Mouse (Mus musculus) heart, embryonic 14.5 days (tissue): ENCODE measurements at regions not wholly inside any gene's neighbourhood (a gene's known extent, or its start where the extent isn't known, plus 50 kb on each side); places are given as distances from the start of the nearest gene placed in this dataset.
A peak's percentile ranks its signal among the peaks of the same experiment; 100 is the strongest.

Source experiments
- ATAC-seq: fragments of 200-750 bp; cut with Nextera tagmentation; 2 replicates; pipeline ENCODE4 v1.8.0; 2017; ENCODE audit warnings: low read depth, moderate TSS enrichment; ENCODE audit not compliant: insufficient number of reproducible peaks, insufficient read depth, low FRiP score
- H3K27ac ChIP-seq, 2 experiments: fragments of 200-500 bp in 1 of 2; fragments of 300-500 bp in 1 of 2; sonication (generic) in 1 of 2; replicated peaks in 1 of 2; 2 replicates each; pipeline ENCODE4 v1.5.1; 2012 to 2014; ENCODE audit warnings: low read depth in 2 of 2, low read length in 2 of 2, control low read depth in 1 of 2, mild to moderate bottlenecking in 1 of 2, mixed read lengths in 1 of 2; ENCODE audit not compliant: control insufficient read depth in 1 of 2, insufficient read depth in 1 of 2
- H3K27me3 ChIP-seq: fragments of 300-500 bp; sonication (generic); 2 replicates; pipeline ENCODE4 v1.6.1; 2014; ENCODE audit warnings: mild to moderate bottlenecking, low read length, control low read depth; ENCODE audit not compliant: control insufficient read depth, insufficient read depth
- H3K36me3 ChIP-seq: fragments of 300-500 bp; sonication (generic); 2 replicates; pipeline ENCODE4 v1.6.1; 2014; ENCODE audit warnings: mild to moderate bottlenecking, control low read depth, low read length, mixed read lengths; ENCODE audit not compliant: control insufficient read depth, insufficient read depth
- H3K4me1 ChIP-seq, 2 experiments: fragments of 200-500 bp in 1 of 2; fragments of 300-500 bp in 1 of 2; sonication (generic) in 1 of 2; 2 replicates each; pipeline ENCODE4 v1.6.1; 2012 to 2014; ENCODE audit warnings: low read length in 2 of 2, control low read depth in 1 of 2, mixed read lengths in 1 of 2; ENCODE audit not compliant: control insufficient read depth in 2 of 2, insufficient read depth in 2 of 2
- H3K4me2 ChIP-seq: fragments of 300-500 bp; sonication (generic); 2 replicates; pipeline ENCODE4 v1.6.1; 2014; ENCODE audit warnings: mild to moderate bottlenecking, low read length
- H3K4me3 ChIP-seq, 2 experiments: fragments of 200-500 bp in 1 of 2; fragments of 300-500 bp in 1 of 2; sonication (generic) in 1 of 2; 2 replicates each; pipeline ENCODE4 v1.5.1; 2012 to 2014; ENCODE audit warnings: low read length in 2 of 2, mild to moderate bottlenecking in 2 of 2, control low read depth in 1 of 2, low read depth in 1 of 2, moderate library complexity in 1 of 2; ENCODE audit not compliant: control insufficient read depth in 1 of 2, insufficient read depth in 1 of 2
- H3K9ac ChIP-seq: fragments of 300-500 bp; sonication (generic); 2 replicates; pipeline ENCODE4 v1.6.1; 2014; ENCODE audit warnings: mild to moderate bottlenecking, low read length
- H3K9me3 ChIP-seq: fragments of 300-500 bp; sonication (generic); 2 replicates; pipeline ENCODE4 v1.6.1; 2016; ENCODE audit warnings: low read length, control low read depth; ENCODE audit not compliant: control insufficient read depth
- WGBS: fragments of 180-500 bp; shearing (Covaris S2); extraction: QIAGEN DNeasy Blood & Tissue Kit; methylation state at CpG from one replicate; pipeline ENCODE4 v1.1.7; 2014; 5-methylcytosine and 5-hydroxymethylcytosine counted together

- H3K4me3 ChIP-seq, result no peak overlapping the region
- no peaks in the 10 kb centered on the region for H3K36me3 ChIP-seq
- ATAC-seq, result no peak
- H3K4me1 ChIP-seq, result no peaks in the 10 kb centered on the region
- H3K27ac ChIP-seq, result no peak overlapping the region
- H3K9ac ChIP-seq, result no peak overlapping the region
- H3K27me3 ChIP-seq, result no peaks in the 10 kb centered on the region
- no peak overlapping the region for H3K4me2 ChIP-seq
- WGBS, result 71% methylated on average over 1 of the region's 1 CpGs
- H3K9me3 ChIP-seq, result no peaks in the 10 kb centered on the region
Measured at GRCm38 (mm10) chr2:179291046-179291563, 151.1 kb upstream of the Cdh4 start.

DNA sequence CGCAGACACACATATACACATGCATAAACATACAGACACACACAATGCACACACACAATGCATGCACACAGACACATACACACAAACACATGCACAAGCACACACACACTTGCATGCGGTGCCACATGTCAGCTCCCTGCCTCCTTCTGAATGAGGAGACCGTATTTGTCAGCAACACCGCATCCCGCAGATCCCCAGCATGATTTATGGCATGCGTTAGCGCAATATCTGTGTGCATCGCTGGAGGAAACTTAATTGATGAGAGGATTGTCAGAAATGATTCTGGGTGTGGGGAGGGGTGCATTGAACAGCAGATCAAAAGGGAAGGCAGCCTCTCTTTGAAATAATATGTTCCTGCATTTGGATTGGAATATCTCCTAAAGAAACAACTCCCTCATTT, 150.3 kb upstream of the Cdh4 start:
- 90% methylated on average over 8 of the region's 8 CpGs for whole genome bisulfite sequencing
- H3K9ac ChIP-seq, result no peak overlapping the region
- no peak overlapping the region for H3K27ac ChIP-seq

GRCm38 (mm10) chr2:179292566-179292965, 149.7 kb upstream of the Cdh4 start:
- 53% methylated on average over 4 of the region's 4 CpGs for WGBS

More for the DNA sequence above, 150.3 kb upstream of the Cdh4 start:
- H3K4me1 ChIP-seq, result no peaks in the 10 kb centered on the region
- H3K4me2 ChIP-seq, result no peak overlapping the region
- H3K9me3 ChIP-seq, result no peaks in the 10 kb centered on the region
- H3K4me3 ChIP-seq, result no peak overlapping the region
- no peaks in the 10 kb centered on the region for H3K27me3 ChIP-seq
- no peaks in the 10 kb centered on the region for H3K36me3 ChIP-seq
- no peak for ATAC-seq

DNA sequence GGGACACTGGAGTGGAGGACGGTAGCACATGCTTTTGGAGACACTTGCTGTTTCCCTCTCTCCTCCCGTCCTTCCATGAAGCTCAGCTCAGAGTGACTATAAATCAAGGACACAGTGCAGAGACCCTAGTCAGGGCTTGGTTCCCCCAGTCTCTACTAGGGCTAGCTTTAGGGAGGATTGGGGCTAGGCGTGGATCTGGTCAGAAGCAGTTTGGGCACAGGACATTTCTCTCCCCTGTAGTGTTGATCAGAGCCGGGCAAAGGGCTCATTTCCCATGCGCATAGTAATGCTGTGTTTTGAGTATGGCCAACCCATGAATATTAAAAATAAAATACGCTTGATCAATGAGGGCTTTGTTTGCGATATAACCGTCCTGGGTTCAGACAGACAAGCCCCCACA, 149.1 kb upstream of the Cdh4 start:
- Histone ChIP-seq H3K4me1 (no peaks in the 10 kb centered on the region), H3K9me3 (no peaks in the 10 kb centered on the region), H3K4me2 (no peak overlapping the region), H3K27me3 (no peaks in the 10 kb centered on the region), H3K27ac (no peak overlapping the region), H3K36me3 (no peaks in the 10 kb centered on the region), H3K9ac (no peak overlapping the region), H3K4me3 (no peak overlapping the region)
- no peak for ATAC-seq
- 82% methylated on average over 8 of the region's 8 CpGs for WGBS

More at GRCm38 (mm10) chr2:179292566-179292965, 149.7 kb upstream of the Cdh4 start:
- H3K9me3 ChIP-seq, result no peaks in the 10 kb centered on the region
- H3K27ac ChIP-seq, result no peak overlapping the region
- H3K4me3 ChIP-seq, result no peak overlapping the region
- H3K4me1 ChIP-seq, result no peaks in the 10 kb centered on the region
- H3K4me2 ChIP-seq, result no peak overlapping the region
- no peak for ATAC-seq
- no peaks in the 10 kb centered on the region for H3K27me3 ChIP-seq
- H3K36me3 ChIP-seq, result no peaks in the 10 kb centered on the region
- H3K9ac ChIP-seq, result no peak overlapping the region

DNA sequence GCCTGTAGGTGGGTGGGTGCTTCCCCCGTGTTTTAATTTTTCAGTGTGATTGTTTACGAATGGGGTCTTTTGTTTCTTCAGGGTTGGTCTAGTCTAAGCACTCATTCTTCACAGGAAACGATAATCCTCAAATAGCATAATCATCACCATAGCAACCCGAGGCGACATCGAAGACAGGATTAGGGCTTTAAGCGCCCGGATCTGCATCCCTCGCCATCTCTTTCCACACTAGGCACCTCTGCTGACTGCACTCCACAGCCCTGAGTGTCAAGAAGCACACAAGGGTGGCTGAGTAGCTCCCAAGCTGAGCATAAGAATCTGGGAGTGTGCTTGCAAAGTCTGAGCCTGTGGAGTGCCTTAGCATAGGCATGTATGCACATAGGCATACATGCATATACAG, 145.2 kb upstream of the Cdh4 start:
- H3K27me3 ChIP-seq, result no peaks in the 10 kb centered on the region
- no peak overlapping the region for H3K27ac ChIP-seq
- H3K9ac ChIP-seq, result no peak overlapping the region
- H3K4me3 ChIP-seq, result no peak overlapping the region
- H3K4me1 ChIP-seq, result no peaks in the 10 kb centered on the region
- no peak overlapping the region for H3K4me2 ChIP-seq
- no peak for ATAC-seq
- H3K36me3 ChIP-seq, result no peaks in the 10 kb centered on the region
- WGBS, result 80% methylated on average over 9 of the region's 9 CpGs
- no peaks in the 10 kb centered on the region for H3K9me3 ChIP-seq

- 16% methylated on average over 8 of the region's 8 CpGs for WGBS
- no peaks in the 10 kb centered on the region for H3K9me3 ChIP-seq
- H3K27me3 ChIP-seq, result no peaks in the 10 kb centered on the region
- H3K4me2 ChIP-seq, result no peak overlapping the region
- ATAC-seq, result no peak
- no peaks in the 10 kb centered on the region for H3K36me3 ChIP-seq
- H3K4me3 ChIP-seq, result no peak overlapping the region
- H3K4me1 ChIP-seq, result peaks cover 0 to 8% of the 10 kb centered on the region in 2 experiments; a peak in 2 of 4 replicates
- no peak overlapping the region for H3K9ac ChIP-seq
- H3K27ac ChIP-seq, result no peak overlapping the region
Measured at GRCm38 (mm10) chr2:179303765-179304164, 138.5 kb upstream of the Cdh4 start.

GRCm38 (mm10) chr2:179307286-179307931, 134.8 kb upstream of the Cdh4 start:
- Histone ChIP-seq H3K27ac (no peak overlapping the region), H3K27me3 (no peaks in the 10 kb centered on the region), H3K36me3 (no peaks in the 10 kb centered on the region), H3K9me3 (no peaks in the 10 kb centered on the region), H3K4me2 (no peak overlapping the region), H3K4me1 (peaks cover 0 to 8% of the 10 kb centered on the region in 2 experiments; a peak in 2 of 4 replicates), H3K4me3 (no peak overlapping the region), H3K9ac (no peak overlapping the region)
- ATAC-seq, result 0 out of 2 replicates have a peak, but pooled peaks have one; percentile 2
- WGBS, result 19% methylated on average over 11 of the region's 11 CpGs

DNA sequence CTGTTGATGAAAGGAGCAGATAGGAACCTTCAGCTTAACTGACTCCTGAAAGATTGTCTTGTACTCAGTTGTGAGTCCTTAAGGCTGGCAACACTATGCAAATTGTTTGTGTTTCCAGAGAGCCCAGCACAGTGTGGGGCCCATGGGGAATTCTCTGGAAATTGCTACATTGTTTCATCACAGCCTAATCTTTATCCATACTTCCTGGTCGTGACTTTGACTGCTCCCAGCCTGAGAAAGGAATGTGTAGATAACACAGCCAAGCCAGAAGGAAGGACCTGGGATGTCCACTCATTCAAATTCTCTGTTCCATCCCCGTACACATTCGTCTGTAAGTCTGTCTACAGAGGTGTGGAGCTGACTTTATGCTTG, 134.3 kb upstream of the Cdh4 start:
- Histone ChIP-seq H3K27me3 (no peaks in the 10 kb centered on the region), H3K9me3 (no peaks in the 10 kb centered on the region), H3K36me3 (no peaks in the 10 kb centered on the region), H3K4me1 (peaks cover 0 to 8% of the 10 kb centered on the region in 2 experiments; a peak in 2 of 4 replicates), H3K4me2 (no peak overlapping the region), H3K4me3 (no peak overlapping the region), H3K9ac (no peak overlapping the region), H3K27ac (no peak overlapping the region)
- 13% methylated on average over 3 of the region's 3 CpGs for WGBS
- 0 out of 2 replicates have a peak, but pooled peaks have one; percentile 23 for ATAC-seq
